Mouse (Mus musculus) cerebellum, adult 2 months (tissue): Measurements from ENCODE around the gene Vps35.

ENCODE experiments used
- CTCF ChIP-seq: fragments of 200-500 bp; IDR thresholded peaks from 2 replicates; pipeline ENCODE4 v1.5.1; 2011; ENCODE audit warnings: low read depth, mild to moderate bottlenecking, control low read depth, low read length, moderate library complexity, borderline replicate concordance; ENCODE audit not compliant: insufficient read depth
- POLR2A ChIP-seq: fragments of 200-500 bp; IDR thresholded peaks from 2 replicates; pipeline ENCODE4 v1.6.1; 2011; ENCODE audit warnings: low read length, control low read depth, borderline replicate concordance; ENCODE audit not compliant: insufficient read depth

- TF ChIP-seq CTCF (no peak), POLR2A (no peak)
Observed at GRCm38 (mm10) chr8:85298600-85299433, 785 bp downstream of the Vps35 start.
